Mouse (Mus musculus): ENCODE data around the gene Pofut2.

DNA sequence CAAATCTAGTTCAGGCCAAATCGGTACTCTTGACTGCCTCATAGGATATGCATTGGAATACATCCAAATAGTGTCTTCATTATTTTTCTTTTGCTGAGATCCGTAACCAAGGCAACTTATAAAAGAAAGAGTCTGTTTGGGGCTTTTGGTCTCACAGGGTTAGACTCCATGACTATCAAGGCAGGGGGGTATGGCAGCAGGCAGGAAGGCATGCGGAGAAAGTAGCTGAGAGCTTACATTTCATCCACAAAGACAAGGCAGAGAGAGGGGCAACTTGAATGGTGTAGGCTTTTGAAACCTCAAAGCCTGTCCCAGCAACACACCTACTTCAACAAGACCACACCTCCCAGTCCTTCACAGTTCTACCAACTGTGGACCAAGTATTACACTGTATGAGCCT, 3.3 kb upstream of the Pofut2 start:
- TF ChIP-seq CTCF (conservative IDR thresholded peaks at IDR 0.05; ENCODE audit: insufficient read depth, insufficient read length, low read depth, low read length) (no peak), POLR2A (IDR thresholded peaks at IDR 0.05; ENCODE audit: low read depth, low read length) (no peak)

Data from kidney, adult 2 months (tissue).